Mouse (Mus musculus) CH12.LX (cell line): ENCODE measurements at regions not wholly inside any gene's neighbourhood (a gene's known extent, or its start where the extent isn't known, plus 50 kb on each side); places are given as distances from the start of the nearest gene placed in this dataset.

Experiments
- DNase-seq: peaks from one replicate; pipeline ENCODE4 v3.0.0-alpha.2; 2013; ENCODE audit errors: extremely low read depth
- H3K27ac ChIP-seq: 2 replicates; pipeline ENCODE4 v1.5.1; 2012; ENCODE audit warnings: low read depth, mild to moderate bottlenecking, control low read depth, moderate library complexity; ENCODE audit not compliant: insufficient read depth
- H3K27me3 ChIP-seq: replicated peaks from 2 replicates; pipeline ENCODE3; 2012; ENCODE audit warnings: inconsistent platforms
- H3K36me3 ChIP-seq, 2 experiments: replicated peaks in 1 of 2; 2 replicates each; pipeline versions ENCODE3 to v1.6.1; 2012; ENCODE audit warnings: inconsistent platforms in 1 of 2, low read length in 1 of 2, mild to moderate bottlenecking in 1 of 2, mixed read lengths in 1 of 2, moderate library complexity in 1 of 2; ENCODE audit not compliant: control insufficient read depth in 1 of 2, insufficient read depth in 1 of 2
- H3K4me1 ChIP-seq, 2 experiments: 2 replicates each; pipeline ENCODE4 v1.6.1; 2012; ENCODE audit warnings: inconsistent platforms in 1 of 2, moderate library complexity in 1 of 2; ENCODE audit not compliant: insufficient read depth in 2 of 2, control insufficient read depth in 1 of 2
- H3K4me2 ChIP-seq: 2 replicates; pipeline ENCODE4 v1.6.1; 2012; ENCODE audit warnings: low read depth, mild to moderate bottlenecking, control low read depth; ENCODE audit not compliant: poor library complexity, insufficient read depth, severe bottlenecking
- H3K4me3 ChIP-seq, 3 experiments: fragments of 150-350 bp in 1 of 3; sonication (generic) in 1 of 3; replicated peaks in 1 of 3; 2 replicates each; pipeline versions ENCODE3 to v1.5.1; 2011 to 2012; ENCODE audit warnings: low read depth in 2 of 3, low read length in 2 of 3, mild to moderate bottlenecking in 2 of 3, moderate library complexity in 2 of 3, control low read depth in 1 of 3, improper control_type of control experiment in 1 of 3, inconsistent platforms in 1 of 3, mixed read lengths in 1 of 3; ENCODE audit not compliant: poor library complexity in 1 of 3
- H3K79me2 ChIP-seq: replicated peaks from 2 replicates; pipeline ENCODE4 v1.6.1; 2012; ENCODE audit warnings: mild to moderate bottlenecking, moderate library complexity; ENCODE audit not compliant: control insufficient read depth, poor library complexity, insufficient read depth, severe bottlenecking; ENCODE audit errors: extremely low read depth
- H3K9ac ChIP-seq: 2 replicates; pipeline ENCODE4 v1.6.1; 2012; ENCODE audit warnings: low read depth, mild to moderate bottlenecking, control low read depth, moderate library complexity; ENCODE audit not compliant: insufficient read depth
- H3K9me3 ChIP-seq: replicated peaks from 2 replicates; pipeline ENCODE3; 2012; ENCODE audit warnings: low read length, inconsistent platforms, mixed read lengths
- CTCF ChIP-seq, 2 experiments: IDR thresholded peaks in 1 of 2; conservative IDR thresholded peaks in 1 of 2; 2 replicates each; pipeline ENCODE4 v1.5.1; 2011 to 2012; ENCODE audit warnings: low read depth in 2 of 2, low read length in 2 of 2, improper control_type of control experiment in 1 of 2, inconsistent platforms in 1 of 2, mild to moderate bottlenecking in 1 of 2, moderate library complexity in 1 of 2
- E2F4 ChIP-seq: IDR thresholded peaks from 2 replicates; pipeline ENCODE4 v1.6.1; 2011; ENCODE audit warnings: low read depth, low read length, improper control_type of control experiment; ENCODE audit not compliant: insufficient replicate concordance
- EP300 ChIP-seq: IDR thresholded peaks from 2 replicates; pipeline ENCODE4 v1.6.1; 2011; ENCODE audit warnings: low read length, improper control_type of control experiment
- ETS1 ChIP-seq: conservative IDR thresholded peaks from 2 replicates; pipeline ENCODE4 v1.6.1; 2012; ENCODE audit warnings: low read depth, mild to moderate bottlenecking, inconsistent platforms, low read length, improper control_type of control experiment, moderate library complexity
- GABPA ChIP-seq: IDR thresholded peaks from 2 replicates; pipeline ENCODE4 v1.6.1; 2012; ENCODE audit warnings: low read depth, low read length, improper control_type of control experiment, inconsistent platforms; ENCODE audit not compliant: insufficient replicate concordance
- IRF4 ChIP-seq: IDR thresholded peaks from 2 replicates; pipeline ENCODE4 v1.6.1; 2014; ENCODE audit warnings: low read depth, mild to moderate bottlenecking, inconsistent platforms, low read length, improper control_type of control experiment
- JUN ChIP-seq: IDR thresholded peaks from 2 replicates; pipeline ENCODE4 v1.6.1; 2011; ENCODE audit warnings: low read depth, mild to moderate bottlenecking, low read length, improper control_type of control experiment, moderate library complexity; ENCODE audit not compliant: insufficient read depth
- JUND ChIP-seq: conservative IDR thresholded peaks from 2 replicates; pipeline ENCODE4 v1.6.1; 2011; ENCODE audit warnings: low read depth, low read length, improper control_type of control experiment
- KAT2A ChIP-seq: IDR thresholded peaks from 2 replicates; pipeline ENCODE4 v1.6.1; 2012; ENCODE audit warnings: low read length, improper control_type of control experiment, inconsistent platforms; ENCODE audit not compliant: insufficient replicate concordance
- MAFK ChIP-seq: IDR thresholded peaks from 2 replicates; pipeline ENCODE4 v1.6.1; 2011; ENCODE audit warnings: low read length, improper control_type of control experiment; ENCODE audit not compliant: insufficient replicate concordance
- MAX ChIP-seq: IDR thresholded peaks from 2 replicates; pipeline ENCODE4 v1.6.1; 2011; ENCODE audit warnings: low read length, improper control_type of control experiment
- MAZ ChIP-seq: IDR thresholded peaks from 2 replicates; pipeline ENCODE4 v1.6.1; 2012; ENCODE audit warnings: low read depth, mild to moderate bottlenecking, inconsistent platforms, low read length, improper control_type of control experiment, moderate library complexity
- MEF2A ChIP-seq: IDR thresholded peaks from 2 replicates; pipeline ENCODE4 v1.6.1; 2014; ENCODE audit warnings: low read depth, mild to moderate bottlenecking, inconsistent platforms, low read length, improper control_type of control experiment, borderline replicate concordance
- NRF1 ChIP-seq: IDR thresholded peaks from 2 replicates; pipeline ENCODE4 v1.6.1; 2014; ENCODE audit warnings: low read depth, mild to moderate bottlenecking, inconsistent platforms, low read length, improper control_type of control experiment, moderate library complexity
- PAX5 ChIP-seq: IDR thresholded peaks from 2 replicates; pipeline ENCODE4 v1.6.1; 2012; ENCODE audit warnings: low read length, inconsistent platforms, mixed read lengths
- SIN3A ChIP-seq: IDR thresholded peaks from 2 replicates; pipeline ENCODE4 v1.6.1; 2012; ENCODE audit warnings: low read length, improper control_type of control experiment, inconsistent platforms
- SMC3 ChIP-seq: IDR thresholded peaks from 2 replicates; pipeline ENCODE4 v1.6.1; 2011; ENCODE audit warnings: low read depth, low read length, improper control_type of control experiment
- TBP ChIP-seq: conservative IDR thresholded peaks from 2 replicates; pipeline ENCODE4 v1.6.1; 2011; ENCODE audit warnings: low read depth, low read length, improper control_type of control experiment
- TCF12 ChIP-seq: IDR thresholded peaks from 2 replicates; pipeline ENCODE4 v1.6.1; 2014; ENCODE audit warnings: low read depth, mild to moderate bottlenecking, inconsistent platforms, low read length, improper control_type of control experiment
- USF1 ChIP-seq: IDR thresholded peaks from 2 replicates; pipeline ENCODE4 v1.6.1; 2014; ENCODE audit warnings: low read depth, mild to moderate bottlenecking, inconsistent platforms, low read length, improper control_type of control experiment
- ZNF384 ChIP-seq: IDR thresholded peaks from 2 replicates; pipeline ENCODE4 v1.6.1; 2012; ENCODE audit warnings: low read depth, low read length, improper control_type of control experiment, inconsistent platforms
- dilution Hi-C: fragments of 300-500 bp; cut with MboI; formaldehyde crosslinking; loops from 2 replicates; pipeline ENCODE4 v1.14.3; 2020; ENCODE audit warnings: low sequenced_read_pairs; ENCODE audit not compliant: extremely low pct_unique_long_range_greater_than_20kb, extremely low pct_ligation_motif_present
- in situ Hi-C: fragments of 300-500 bp; cut with MboI; formaldehyde crosslinking; loops from 3 replicates; pipeline ENCODE4 v1.14.3; 2019; ENCODE audit warnings: low sequenced_read_pairs, low pct_ligation_motif_present, low pct_unique_long_range_greater_than_20kb, mixed read lengths

- in situ Hi-C loops = no loop called here
- no peak overlapping the region for H3K27ac ChIP-seq
- H3K4me3 ChIP-seq = no peak overlapping the region
- no peaks in the 10 kb centered on the region for H3K4me1 ChIP-seq
- H3K79me2 ChIP-seq = no peaks in the 10 kb centered on the region
- dilution Hi-C loops = no loop called here
- no peaks in the 10 kb centered on the region for H3K27me3 ChIP-seq
- DNase-seq = no peak
- H3K36me3 ChIP-seq = no peaks in the 10 kb centered on the region
- H3K4me2 ChIP-seq = no peak overlapping the region
- peaks cover 53% of the 10 kb centered on the region for H3K9me3 ChIP-seq
- H3K9ac ChIP-seq = no peak overlapping the region
- TF ChIP-seq USF1 (no peak), GABPA (no peak), CTCF (conservative IDR thresholded peaks at IDR 0.05 in 1 of 2, IDR thresholded peaks at IDR 0.05 in 1 of 2; ENCODE audit: low read depth in 2 of 2, low read length in 2 of 2) (no peak), E2F4 (no peak), KAT2A (no peak), MAZ (no peak), PAX5 (no peak), SIN3A (no peak), MAX (no peak), SMC3 (no peak), ETS1 (no peak), JUN (no peak), TBP (no peak), NRF1 (no peak), MAFK (no peak), JUND (no peak), IRF4 (no peak)
- TF ChIP-seq, all 38 proteins: peak for 0
Measured at GRCm38 (mm10) chr3:34726955-34727354, 76.8 kb downstream of the Sox2 start.

GRCm38 (mm10) chr3:34728282-34728681, 78.1 kb downstream of the Sox2 start:
- dilution Hi-C loops (no loop called here), in situ Hi-C loops (no loop called here)
- Histone ChIP-seq H3K4me2 (no peak overlapping the region), H3K9ac (no peak overlapping the region), H3K9me3 (peaks cover 55% of the 10 kb centered on the region), H3K27ac (no peak overlapping the region), H3K4me3 (no peak overlapping the region), H3K36me3 (no peaks in the 10 kb centered on the region), H3K27me3 (no peaks in the 10 kb centered on the region), H3K4me1 (no peaks in the 10 kb centered on the region), H3K79me2 (no peaks in the 10 kb centered on the region)
- no peak for DNase-seq
- TF ChIP-seq MAFK (no peak), TCF12 (no peak), GABPA (no peak), IRF4 (no peak), ZNF384 (no peak), E2F4 (no peak), MEF2A (no peak), EP300 (no peak)
